Mouse (Mus musculus) ES-E14 (cell line): ENCODE results near the gene Tnip1.

ENCODE experiments used
- CHD2 ChIP-seq: IDR thresholded peaks from 2 replicates; pipeline ENCODE4 v1.6.1; 2014; ENCODE audit warnings: mild to moderate bottlenecking, low read depth, low read length, inconsistent platforms
- HCFC1 ChIP-seq: IDR thresholded peaks from 2 replicates; pipeline ENCODE4 v1.6.1; 2012; ENCODE audit warnings: low read length, inconsistent platforms, borderline replicate concordance; ENCODE audit not compliant: insufficient read depth
- MAFK ChIP-seq: IDR thresholded peaks from 2 replicates; pipeline ENCODE4 v1.6.1; 2014; ENCODE audit warnings: mild to moderate bottlenecking, low read depth, low read length, inconsistent platforms; ENCODE audit not compliant: insufficient read depth
- ZC3H11A ChIP-seq: IDR thresholded peaks from 2 replicates; pipeline ENCODE4 v1.6.1; 2012; ENCODE audit warnings: low read depth, mild to moderate bottlenecking, inconsistent platforms, low read length, borderline replicate concordance

DNA sequence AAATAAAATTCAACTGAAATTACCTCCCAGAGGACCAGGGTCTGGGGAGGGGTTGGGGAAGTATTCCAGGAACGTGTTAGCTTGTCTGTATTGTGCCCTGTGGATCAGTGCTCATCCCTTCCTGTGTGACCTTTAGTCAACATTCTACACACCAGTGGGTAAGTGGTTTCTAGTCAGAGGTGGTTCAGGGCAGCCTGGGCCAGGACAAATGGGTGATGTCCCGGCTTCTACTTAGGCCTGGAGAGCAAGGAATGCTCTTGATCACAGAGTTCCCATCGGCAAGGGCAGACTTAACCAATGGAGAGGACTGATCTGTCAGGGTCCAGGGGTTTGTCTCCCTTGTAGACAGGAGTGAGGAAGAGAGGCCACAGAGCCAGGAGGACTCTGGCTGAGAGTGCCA, 40.2 kb downstream of the Tnip1 start:
- TF ChIP-seq CHD2, result no peak
- TF ChIP-seq ZC3H11A, result no peak
- no peak for TF ChIP-seq MAFK
- no peak for TF ChIP-seq HCFC1
